Mouse (Mus musculus): ENCODE measurements around the gene Gstk1.

Gstk1 gene

GRCm38 (mm10) chr6:42265391-42266330 is 19.9 kb downstream of the Gstk1 start:
- DNase-seq (ENCODE audit: extremely low spot score, low read depth, low spot score) = no peak

GRCm38 (mm10) chr6:42270817-42271216 is 25.1 kb downstream of the Gstk1 start:
- DNase-seq (ENCODE audit: extremely low spot score, low read depth, low spot score) = no peak

GRCm38 (mm10) chr6:42276151-42276550 is 30.4 kb downstream of the Gstk1 start:
- no peak for DNase-seq (ENCODE audit: extremely low spot score, low read depth, low spot score)

GRCm38 (mm10) chr6:42282865-42283528 is 37.3 kb downstream of the Gstk1 start:
- no peak for DNase-seq (ENCODE audit: extremely low spot score, low read depth, low spot score)

- DNase-seq (ENCODE audit: extremely low spot score, low read depth, low spot score) = no peak
Observed at GRCm38 (mm10) chr6:42286448-42286847, 40.7 kb downstream of the Gstk1 start, which contains the start of gene Clcn1. TSS of gene Clcn1 (plus strand) at chr6:42286685.

- no peak for DNase-seq (ENCODE audit: extremely low spot score, low read depth, low spot score)
Observed at GRCm38 (mm10) chr6:42287562-42287961, 41.8 kb downstream of the Gstk1 start.

GRCm38 (mm10) chr6:42293327-42293726 is 47.6 kb downstream of the Gstk1 start:
- no peak for DNase-seq (ENCODE audit: extremely low spot score, low read depth, low spot score)

GRCm38 (mm10) chr6:42295549-42296094 is 49.9 kb downstream of the Gstk1 start:
- no peak for DNase-seq (ENCODE audit: extremely low spot score, low read depth, low spot score)

- DNase-seq (ENCODE audit: extremely low spot score, low read depth, low spot score) = no peak
Observed at GRCm38 (mm10) chr6:42299362-42299761, 53.6 kb downstream of the Gstk1 start.
